Mouse (Mus musculus) embryonic facial prominence, embryonic 11.5 days (tissue): ENCODE measurements around the gene Hcls1. TPM values are rescaled to one million over a fixed set of nuclear protein-coding genes. Genes with fewer than 3 reads are reported as not detected.

Experiments used
- ATAC-seq: fragments of 200-750 bp; cut with Nextera tagmentation; replicated peaks from 2 replicates; pipeline ENCODE4 v1.8.0; 2017; ENCODE audit warnings: low read depth; ENCODE audit not compliant: insufficient number of reproducible peaks, low FRiP score, low TSS enrichment
- DNase-seq: peaks from one replicate; pipeline ENCODE4 v3.0.0-alpha.2; 2015; ENCODE audit warnings: low spot score
- H3K27ac ChIP-seq: fragments of 300-500 bp; sonication (generic); replicated peaks from 2 replicates; pipeline ENCODE4 v1.5.1; 2014; ENCODE audit warnings: mild to moderate bottlenecking, low read depth, low read length, control low read depth
- H3K27me3 ChIP-seq: fragments of 300-500 bp; sonication (generic); 2 replicates; pipeline ENCODE4 v1.6.1; 2014; ENCODE audit warnings: mild to moderate bottlenecking, low read length, moderate library complexity, mixed read lengths; ENCODE audit not compliant: control insufficient read depth, insufficient read depth
- H3K36me3 ChIP-seq: fragments of 300-500 bp; sonication (generic); replicated peaks from 2 replicates; pipeline ENCODE4 v1.6.1; 2014; ENCODE audit warnings: low read depth, mild to moderate bottlenecking, low read length, moderate library complexity, mixed read lengths; ENCODE audit not compliant: control insufficient read depth, insufficient read depth
- H3K4me1 ChIP-seq: fragments of 300-500 bp; sonication (generic); 2 replicates; pipeline ENCODE4 v1.6.1; 2014; ENCODE audit warnings: low read length, mixed read lengths; ENCODE audit not compliant: control insufficient read depth, insufficient read depth
- H3K4me2 ChIP-seq: fragments of 300-500 bp; sonication (generic); 2 replicates; pipeline ENCODE4 v1.6.1; 2014; ENCODE audit warnings: low read depth, mild to moderate bottlenecking, control low read depth, low read length, moderate library complexity
- H3K4me3 ChIP-seq: fragments of 300-500 bp; sonication (generic); 2 replicates; pipeline ENCODE4 v1.5.1; 2014; ENCODE audit warnings: low read depth, low read length, control low read depth
- H3K9ac ChIP-seq: fragments of 300-500 bp; sonication (generic); replicated peaks from 2 replicates; pipeline ENCODE4 v1.6.1; 2014; ENCODE audit warnings: mild to moderate bottlenecking, control low read depth, low read length
- H3K9me3 ChIP-seq: fragments of 300-500 bp; sonication (generic); replicated peaks from 2 replicates; pipeline ENCODE4 v1.6.1; 2016; ENCODE audit warnings: mild to moderate bottlenecking, low read length, inconsistent platforms, mixed read lengths; ENCODE audit not compliant: control insufficient read depth
- WGBS: fragments of 180-500 bp; shearing (Covaris S2); extraction: QIAGEN DNeasy Blood & Tissue Kit; methylation state at CpG from one replicate; pipeline ENCODE4 v1.1.7; 2014; 5-methylcytosine and 5-hydroxymethylcytosine counted together
- polyA plus RNA-seq: library from polyadenylated mRNA; unstranded; fragments of >200 nt; fragmentation: Nextera tagmentation; extraction: Ambion mirVana; gene quantifications from 2 replicates; pipeline ENCODE4 v1.2.1, GENCODE M21; 2014

The Hcls1 gene
- polyA plus RNA-seq, 1 experiment from 2014 or later: 1.4 TPM

GRCm38 (mm10) chr16:36931381-36931780 lies 3.4 kb upstream of the Hcls1 start:
- Histone ChIP-seq H3K27ac (no peak overlapping the region), H3K36me3 (peaks cover 6% of the 10 kb centered on the region), H3K9me3 (no peaks in the 10 kb centered on the region), H3K4me2 (no peak overlapping the region), H3K27me3 (no peaks in the 10 kb centered on the region), H3K4me3 (no peak overlapping the region), H3K9ac (no peak overlapping the region), H3K4me1 (no peaks in the 10 kb centered on the region)
- ATAC-seq (no peak), DNase-seq (no peak)
- WGBS: 95% methylated on average over 10 of the region's 10 CpGs

DNA sequence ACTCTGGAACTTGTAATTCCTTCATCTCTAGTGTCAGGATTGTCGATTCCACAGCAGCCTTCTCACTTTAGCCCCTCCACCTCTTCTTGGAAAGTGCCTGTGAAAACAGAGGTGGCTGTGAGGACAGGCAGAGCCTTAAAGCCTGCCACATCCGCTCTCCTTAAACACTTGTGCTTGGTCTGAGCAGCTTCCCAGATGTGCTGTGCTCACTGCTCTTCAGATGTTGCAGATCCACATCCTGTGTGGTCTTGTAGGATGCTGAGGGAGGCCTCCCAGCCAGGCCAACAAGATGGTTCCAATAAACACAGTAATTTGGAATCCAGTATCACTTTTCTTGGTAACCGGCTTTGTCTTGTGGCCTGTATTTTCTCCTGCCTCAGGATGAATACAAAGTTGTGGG lies 2.8 kb upstream of the Hcls1 start:
- Histone ChIP-seq H3K4me1 (no peaks in the 10 kb centered on the region), H3K9me3 (no peaks in the 10 kb centered on the region), H3K9ac (no peak overlapping the region), H3K36me3 (peaks cover 6% of the 10 kb centered on the region), H3K27me3 (no peaks in the 10 kb centered on the region), H3K4me3 (no peak overlapping the region), H3K27ac (no peak overlapping the region), H3K4me2 (no peak overlapping the region)
- no peak for ATAC-seq
- 67% methylated on average over 3 of the region's 3 CpGs for WGBS
- DNase-seq: peak; percentile 63

- ATAC-seq (no peak), DNase-seq (no peak)
- H3K4me1 ChIP-seq: no peaks in the 10 kb centered on the region
- no peak overlapping the region for H3K4me3 ChIP-seq
- H3K27ac ChIP-seq: no peak overlapping the region
- H3K9me3 ChIP-seq: no peaks in the 10 kb centered on the region
- WGBS: 89% methylated on average over 6 of the region's 6 CpGs
- peaks cover 6% of the 10 kb centered on the region for H3K36me3 ChIP-seq
- H3K9ac ChIP-seq: no peak overlapping the region
- H3K4me2 ChIP-seq: no peak overlapping the region
- no peaks in the 10 kb centered on the region for H3K27me3 ChIP-seq
Measured at GRCm38 (mm10) chr16:36932546-36932945, 2.2 kb upstream of the Hcls1 start.

- Histone ChIP-seq H3K27ac (no peak overlapping the region), H3K27me3 (no peaks in the 10 kb centered on the region), H3K9ac (no peak overlapping the region), H3K4me1 (no peaks in the 10 kb centered on the region), H3K4me3 (no peak overlapping the region), H3K36me3 (peaks cover under 1% of the 10 kb centered on the region), H3K9me3 (no peaks in the 10 kb centered on the region), H3K4me2 (no peak overlapping the region)
- DNase-seq: no peak
- ATAC-seq: no peak
- 79% methylated on average over 6 of the region's 6 CpGs for WGBS
Measured at GRCm38 (mm10) chr16:36934131-36934840, 497 bp upstream of the Hcls1 start.

GRCm38 (mm10) chr16:36935814-36936213 lies 1.0 kb downstream of the Hcls1 start:
- no peak overlapping the region for H3K4me3 ChIP-seq
- no peak overlapping the region for H3K4me2 ChIP-seq
- WGBS: 81% methylated on average over 3 of the region's 3 CpGs

GRCm38 (mm10) chr16:36941137-36941727 lies 6.4 kb downstream of the Hcls1 start:
- H3K9me3 ChIP-seq: no peaks in the 10 kb centered on the region
- H3K9ac ChIP-seq: no peak overlapping the region
- H3K4me2 ChIP-seq: no peak overlapping the region
- no peak overlapping the region for H3K4me3 ChIP-seq
- H3K27me3 ChIP-seq: no peaks in the 10 kb centered on the region
- H3K27ac ChIP-seq: no peak overlapping the region
- DNase-seq (no peak), ATAC-seq (no peak)
- H3K36me3 ChIP-seq: no peaks in the 10 kb centered on the region
- 80% methylated on average over 6 of the region's 6 CpGs for WGBS
- no peaks in the 10 kb centered on the region for H3K4me1 ChIP-seq

More at GRCm38 (mm10) chr16:36935814-36936213, 1.0 kb downstream of the Hcls1 start:
- ATAC-seq (no peak), DNase-seq (no peak)
- Histone ChIP-seq H3K27me3 (no peaks in the 10 kb centered on the region), H3K4me1 (no peaks in the 10 kb centered on the region), H3K9ac (no peak overlapping the region), H3K9me3 (no peaks in the 10 kb centered on the region), H3K27ac (no peak overlapping the region), H3K36me3 (no peaks in the 10 kb centered on the region; the same call in 1 of the 2 replicates)

DNA sequence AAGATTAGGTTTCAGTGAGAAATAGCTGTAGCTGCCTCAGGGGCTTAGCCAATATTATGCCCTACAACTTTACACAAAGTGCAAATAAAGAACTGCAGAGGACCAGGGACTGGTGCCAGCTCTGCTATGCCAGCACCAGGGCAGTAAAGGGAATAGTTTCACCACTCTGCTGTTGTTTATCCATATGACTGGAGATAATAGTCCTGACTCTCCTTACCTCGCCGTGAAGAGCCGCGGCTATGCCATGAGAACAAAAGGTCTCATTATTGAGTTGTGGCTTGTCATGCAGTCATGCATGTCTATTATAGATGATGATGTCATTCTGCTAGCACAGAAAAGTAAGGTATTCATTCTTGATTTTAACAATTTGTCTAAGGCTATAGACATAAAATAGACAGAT lies 7.1 kb downstream of the Hcls1 start:
- 86% methylated on average over 4 of the region's 4 CpGs for WGBS
- H3K36me3 ChIP-seq: no peaks in the 10 kb centered on the region
- H3K4me3 ChIP-seq: no peak overlapping the region
- no peaks in the 10 kb centered on the region for H3K9me3 ChIP-seq
- H3K27me3 ChIP-seq: no peaks in the 10 kb centered on the region
- DNase-seq (no peak), ATAC-seq (no peak)
- no peaks in the 10 kb centered on the region for H3K4me1 ChIP-seq
- H3K4me2 ChIP-seq: no peak overlapping the region
- H3K27ac ChIP-seq: no peak overlapping the region
- H3K9ac ChIP-seq: no peak overlapping the region

DNA sequence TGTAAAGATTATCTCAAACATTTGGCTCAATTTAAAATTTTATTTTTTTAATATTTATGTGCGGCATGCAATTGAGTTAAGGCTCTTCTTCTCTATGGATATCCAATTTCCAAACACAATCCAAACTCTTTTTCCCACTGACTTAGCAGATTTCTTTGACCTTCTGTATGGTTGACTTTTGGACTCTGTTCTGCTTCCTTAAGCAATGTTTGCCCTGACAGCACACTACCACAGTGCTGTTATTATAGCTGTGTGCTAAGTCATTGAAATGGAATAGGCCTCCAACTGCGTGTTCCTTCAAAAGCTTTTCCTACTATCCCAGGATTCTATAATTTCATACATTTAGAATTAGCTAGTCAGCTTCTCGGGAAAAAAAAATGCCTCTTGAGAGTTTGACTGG lies 8.8 kb downstream of the Hcls1 start:
- 86% methylated on average over 3 of the region's 3 CpGs for WGBS

More for the DNA sequence above, 8.8 kb downstream of the Hcls1 start:
- no peak overlapping the region for H3K27ac ChIP-seq
- H3K9me3 ChIP-seq: no peaks in the 10 kb centered on the region
- H3K4me1 ChIP-seq: no peaks in the 10 kb centered on the region
- DNase-seq (no peak), ATAC-seq (no peak)
- no peaks in the 10 kb centered on the region for H3K27me3 ChIP-seq
- H3K4me2 ChIP-seq: no peak overlapping the region
- no peak overlapping the region for H3K9ac ChIP-seq
- H3K36me3 ChIP-seq: no peaks in the 10 kb centered on the region
- H3K4me3 ChIP-seq: no peak overlapping the region
